Mouse (Mus musculus) stomach, postnatal 0 days (tissue): ENCODE data around the gene Iqca.

Source experiments
- CTCF ChIP-seq: IDR thresholded peaks from 2 replicates; pipeline ENCODE4 v1.5.1; 2016; ENCODE audit warnings: antibody characterized with exemption, low read depth, mild to moderate bottlenecking, moderate library complexity
- EP300 ChIP-seq: optimal IDR thresholded peaks from 2 replicates; pipeline ENCODE3; 2016; ENCODE audit warnings: antibody characterized with exemption

DNA sequence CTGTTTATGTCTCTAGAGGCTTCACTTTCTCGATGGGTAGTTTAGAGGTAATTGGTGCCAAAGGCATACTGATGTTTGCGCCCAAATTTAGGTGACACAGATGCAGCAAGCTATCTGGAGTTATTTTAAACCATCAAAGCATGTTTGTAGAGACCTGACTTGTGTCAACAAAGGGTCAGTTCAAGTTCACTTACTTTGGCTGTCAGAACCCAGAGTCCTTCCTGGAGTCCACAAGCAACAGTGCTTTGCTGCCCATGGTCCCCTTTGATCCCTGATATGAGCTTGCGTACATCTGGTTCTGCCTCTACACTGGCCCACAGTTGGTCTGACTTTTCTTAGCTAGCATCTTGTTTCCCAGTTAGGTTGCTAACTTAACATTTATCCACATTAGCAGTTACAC is 153.3 kb downstream of the Iqca start:
- TF ChIP-seq CTCF: no peak
- no peak for TF ChIP-seq EP300
